Mouse (Mus musculus) urinary bladder, postnatal 4 days (tissue): ENCODE data around the gene Pagr1b.

Experiments used
- DNase-seq, 2 experiments: peaks; one replicate each; pipeline ENCODE4 v3.0.0; 2021 to 2022; ENCODE audit warnings: low spot score in 2 of 2

Pagr1b gene

DNA sequence TGATC, at the start of gene Pagr1b:
Pagr1b (minus strand) TSS at position 4 of the 5 bp plus-strand sequence.
- DNase-seq, result no peak

DNA sequence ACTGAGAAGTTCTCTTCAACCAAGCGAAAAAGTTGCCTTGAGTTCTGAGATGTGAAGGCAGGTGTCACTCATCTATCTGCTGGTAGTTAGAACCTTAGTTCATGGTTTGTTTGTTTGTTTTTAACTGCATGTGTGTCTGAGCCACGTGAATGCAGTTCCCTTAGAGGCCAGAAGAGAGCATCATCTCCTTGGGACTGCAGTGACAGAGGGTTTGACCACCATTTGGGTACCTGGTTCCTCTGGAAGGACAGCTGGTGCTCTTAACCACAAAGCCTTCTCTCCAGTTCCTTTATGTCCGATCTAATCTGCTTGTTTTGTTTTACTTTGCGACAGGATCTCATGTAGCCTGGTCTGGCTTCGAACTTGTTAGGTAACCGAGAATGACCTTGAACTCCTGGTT, 49.3 kb upstream of the Pagr1b start:
- no peak for DNase-seq

DNA sequence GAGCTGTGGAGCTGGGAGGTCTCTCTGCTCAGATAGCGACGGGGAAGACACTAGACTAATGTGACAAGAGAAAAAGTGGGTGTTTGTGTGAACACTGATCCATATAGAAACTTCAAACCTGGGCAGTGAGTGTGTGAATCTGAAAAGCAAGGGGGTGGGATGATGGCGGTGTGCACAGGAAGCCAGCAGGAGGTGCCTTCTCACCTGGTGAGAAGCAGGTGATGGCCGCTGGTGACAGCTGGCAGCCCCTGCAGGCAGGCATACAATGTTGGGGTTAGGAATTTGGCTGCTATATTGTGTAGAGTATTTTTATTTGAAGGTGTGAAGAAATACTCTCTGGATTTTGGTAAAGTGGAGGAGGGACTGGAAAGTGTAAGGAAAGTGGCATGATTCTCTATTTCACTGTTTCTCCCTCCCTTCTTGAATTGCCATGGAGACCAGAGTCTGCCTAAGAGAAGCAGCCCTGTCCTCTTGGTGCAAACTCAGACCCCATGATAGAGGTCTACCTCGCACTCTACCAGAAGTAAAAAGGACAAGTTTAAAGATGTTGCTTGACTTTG, 38.8 kb upstream of the Pagr1b start:
- no peak for DNase-seq

DNA sequence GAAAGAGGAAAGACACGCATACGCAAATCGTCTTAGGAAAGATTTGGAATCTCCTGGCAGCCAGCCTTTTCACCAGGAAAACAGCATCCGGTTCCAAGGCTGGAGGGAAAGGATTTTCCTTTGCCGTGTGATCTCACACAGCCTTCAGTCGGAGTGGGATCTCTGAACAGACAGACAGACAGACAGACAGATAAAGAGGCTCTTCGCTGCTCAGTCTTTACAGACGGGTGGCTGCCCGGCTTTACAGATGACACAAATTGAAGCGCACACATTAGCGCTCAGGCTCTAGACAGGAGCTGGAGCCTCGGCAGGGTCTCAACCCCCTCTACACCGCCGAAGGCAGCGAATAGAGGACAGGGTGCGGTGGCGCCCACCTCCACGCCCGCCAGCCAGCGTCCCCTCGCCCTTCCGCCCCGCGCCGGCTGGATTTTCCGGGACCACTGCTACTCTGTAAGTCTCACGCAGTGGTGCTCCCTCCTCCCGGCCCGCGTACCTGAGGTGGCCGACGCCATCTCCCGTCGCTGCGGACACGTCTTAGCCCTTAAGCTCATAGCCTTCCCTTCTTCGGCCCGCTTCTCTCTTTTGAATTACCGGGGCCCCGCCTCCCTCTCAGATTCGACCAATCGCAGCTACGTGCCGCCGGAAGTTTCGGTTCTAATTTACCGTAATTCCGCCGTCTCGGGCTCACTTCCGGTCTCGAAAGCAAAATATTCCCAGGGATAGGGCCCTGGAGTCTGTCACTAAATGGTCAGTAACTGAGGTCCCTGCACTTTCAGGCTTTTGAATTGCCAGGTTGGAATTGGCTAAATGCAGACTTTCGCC, 25.8 kb upstream of the Pagr1b start, which contains the start of gene Kif22:
Kif22 (minus strand) TSS at position 621 of the 822 bp plus-strand sequence.
- DNase-seq, result peak; percentile 84 to 90

DNA sequence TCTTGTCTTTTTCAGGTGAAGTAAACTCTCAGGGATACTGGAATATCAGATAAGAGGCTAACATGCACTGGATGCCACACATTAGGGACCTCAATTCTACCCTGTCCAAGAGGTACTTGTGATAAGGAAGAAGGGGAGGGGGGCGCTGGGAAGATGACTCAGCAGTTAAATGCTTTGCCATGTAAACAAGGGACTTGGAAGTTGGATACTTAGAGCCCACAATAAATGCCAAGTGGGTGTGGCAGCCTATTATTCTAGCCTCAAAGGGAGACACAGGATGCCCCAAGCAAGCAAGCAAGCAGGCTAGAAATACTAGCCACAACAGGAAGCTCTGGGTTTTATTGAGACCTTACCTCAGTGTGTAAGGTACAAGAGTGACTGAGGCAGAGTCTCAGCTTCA, 15.0 kb upstream of the Pagr1b start:
- no peak for DNase-seq

DNA sequence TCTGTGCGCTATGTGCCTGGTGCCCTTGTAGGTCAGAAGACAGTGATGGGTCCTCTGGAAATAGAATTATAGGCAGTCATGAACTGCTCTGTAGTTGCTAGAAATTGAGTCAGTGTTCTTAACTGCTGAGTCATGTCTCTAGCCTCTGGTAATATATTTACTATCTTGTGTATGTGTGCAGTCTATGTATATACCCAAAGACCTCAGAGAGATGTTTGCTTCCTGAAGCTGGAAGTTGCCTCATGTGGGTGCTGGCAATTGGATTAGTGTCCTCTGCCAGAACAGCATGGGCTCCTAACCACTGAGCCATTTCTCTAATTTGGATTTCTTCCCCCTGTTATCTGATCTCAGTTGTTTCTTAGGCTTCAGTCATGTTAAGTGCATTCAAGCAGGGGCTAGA, 13.9 kb upstream of the Pagr1b start:
- no peak for DNase-seq

DNA sequence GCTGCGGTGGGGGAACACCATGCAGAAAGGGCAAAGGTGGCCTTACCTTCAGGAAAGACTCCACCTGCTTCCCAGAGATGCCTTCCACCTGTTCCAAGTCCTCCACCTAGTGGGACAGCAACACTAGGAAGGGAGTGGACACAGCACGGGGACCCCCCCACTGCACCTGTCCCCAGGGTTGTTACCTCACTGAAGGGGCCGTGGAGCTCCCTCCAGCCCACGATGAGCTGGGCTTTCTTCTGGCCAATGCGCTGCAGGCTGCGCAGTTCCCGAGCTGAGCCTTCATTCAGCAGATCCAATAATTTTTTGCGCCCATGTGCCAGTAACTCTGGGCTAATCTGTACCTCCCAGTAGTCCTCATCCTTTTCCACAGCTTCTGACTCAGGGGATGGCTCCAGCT, 11.6 kb upstream of the Pagr1b start:
- no peak for DNase-seq

DNA sequence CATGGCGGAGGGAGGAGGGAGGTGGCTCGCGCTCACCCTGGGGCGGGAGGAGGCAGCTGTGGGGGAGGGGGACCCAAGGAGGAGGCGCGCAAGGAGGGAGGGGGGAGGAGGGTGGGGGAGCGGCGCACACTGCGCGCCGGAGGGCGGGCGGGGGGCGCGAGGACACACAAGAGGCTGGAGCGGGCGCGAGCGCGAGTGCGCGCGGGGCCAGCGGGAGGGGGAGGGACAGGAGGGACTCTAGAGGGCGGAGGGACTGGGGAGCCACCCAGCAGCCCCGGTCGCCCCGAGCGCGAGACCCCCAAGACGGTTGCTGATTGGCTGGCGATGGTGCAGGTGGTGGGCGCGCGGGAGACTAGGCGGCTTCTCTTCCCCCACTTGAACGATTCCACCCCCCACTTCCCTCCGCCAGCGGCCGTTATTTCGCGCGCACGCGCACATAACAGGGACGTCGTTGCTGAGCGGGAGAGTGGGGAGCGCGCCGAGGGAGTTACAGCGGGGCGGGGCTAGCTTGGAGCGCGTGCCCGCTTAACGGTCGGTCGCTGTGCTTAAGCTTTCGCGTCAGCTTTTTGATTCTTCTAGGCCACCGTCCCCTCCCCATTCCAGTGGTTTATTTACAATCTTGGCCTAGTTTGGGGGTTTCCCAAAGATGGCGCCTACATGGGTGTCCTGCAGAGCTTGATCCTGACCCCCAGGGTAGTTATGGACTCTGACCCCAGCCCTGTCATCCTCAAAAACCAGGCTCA, 10.9 kb upstream of the Pagr1b start, which contains the start of gene Maz:
Maz (minus strand) TSS at position 54 of the 743 bp plus-strand sequence.
- peak; percentile 99 to 100 for DNase-seq

DNA sequence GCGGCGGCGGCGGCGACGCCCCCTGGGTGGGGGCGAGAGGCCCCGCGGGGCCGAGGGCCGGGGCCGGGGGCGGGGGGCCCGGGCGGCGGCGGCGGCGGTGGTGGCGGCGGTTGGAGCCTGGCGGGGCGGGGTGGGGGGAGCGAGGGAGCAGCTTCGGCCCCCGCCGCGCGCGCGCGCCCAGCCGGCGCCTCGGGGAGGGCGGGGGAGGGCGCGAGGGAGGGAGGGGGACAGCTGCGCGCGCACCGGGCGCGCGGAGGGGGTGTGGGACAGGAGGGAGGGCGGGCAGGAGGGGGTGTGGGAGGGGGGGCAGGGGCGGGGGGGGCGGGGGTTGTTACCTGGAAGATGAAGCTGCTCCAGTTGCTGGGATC, 10.3 kb upstream of the Pagr1b start:
- DNase-seq, result no peak

DNA sequence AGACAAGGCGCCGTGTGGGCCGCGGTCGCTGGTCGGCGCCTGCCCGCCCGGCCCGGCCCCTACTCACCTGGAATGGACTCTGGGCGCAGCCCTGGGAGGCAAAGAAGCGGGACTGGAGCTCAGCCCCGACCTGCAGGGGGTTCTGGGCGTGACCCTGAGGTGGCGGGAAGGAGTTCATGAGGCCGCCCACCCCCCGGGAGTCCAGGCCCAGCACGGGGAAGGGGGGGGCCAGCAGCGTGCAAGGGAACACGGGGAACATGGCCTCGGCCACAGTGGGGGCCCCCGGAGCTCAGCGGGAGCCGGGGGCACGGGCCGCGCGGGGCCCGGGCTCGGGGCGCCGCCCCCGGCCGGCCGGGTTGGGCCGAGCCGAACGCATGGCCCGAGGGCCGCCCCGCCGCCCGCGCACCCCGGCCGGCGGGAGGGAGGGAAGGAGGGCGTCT, 9.9 kb upstream of the Pagr1b start:
- DNase-seq, result peak; percentile 71 to 72

DNA sequence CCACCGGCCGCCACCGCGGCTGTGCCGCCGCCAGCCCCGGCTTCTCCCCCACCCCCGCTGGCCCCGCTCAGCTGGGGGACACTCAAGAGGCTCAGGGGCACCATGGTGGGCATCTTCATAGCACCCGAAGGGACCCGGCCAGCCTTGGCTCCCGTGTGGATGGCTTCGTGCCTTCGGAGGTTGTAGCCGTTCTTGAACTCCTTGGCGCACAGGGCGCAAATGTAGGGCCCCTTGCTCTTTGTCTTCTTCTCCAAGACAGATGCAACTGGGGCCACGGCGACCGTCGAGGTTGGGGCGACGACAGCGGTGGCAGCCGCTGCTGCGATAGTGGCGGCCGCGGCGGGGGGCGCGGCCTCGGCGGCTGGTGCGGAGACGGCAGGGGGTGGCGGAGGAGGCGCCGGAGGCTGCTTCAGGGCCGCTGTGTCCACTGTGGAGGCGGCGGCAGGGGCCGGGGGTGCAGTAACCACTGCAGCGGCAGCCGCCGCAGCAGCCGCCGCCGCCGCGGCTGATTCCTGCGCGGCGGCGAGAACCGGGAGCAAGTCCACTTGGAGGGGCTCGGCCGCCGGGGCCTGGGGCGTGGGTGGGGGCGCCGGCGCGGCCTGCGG, 9.4 kb upstream of the Pagr1b start:
- DNase-seq, result peak in 1 of 2 experiments; percentile 55

DNA sequence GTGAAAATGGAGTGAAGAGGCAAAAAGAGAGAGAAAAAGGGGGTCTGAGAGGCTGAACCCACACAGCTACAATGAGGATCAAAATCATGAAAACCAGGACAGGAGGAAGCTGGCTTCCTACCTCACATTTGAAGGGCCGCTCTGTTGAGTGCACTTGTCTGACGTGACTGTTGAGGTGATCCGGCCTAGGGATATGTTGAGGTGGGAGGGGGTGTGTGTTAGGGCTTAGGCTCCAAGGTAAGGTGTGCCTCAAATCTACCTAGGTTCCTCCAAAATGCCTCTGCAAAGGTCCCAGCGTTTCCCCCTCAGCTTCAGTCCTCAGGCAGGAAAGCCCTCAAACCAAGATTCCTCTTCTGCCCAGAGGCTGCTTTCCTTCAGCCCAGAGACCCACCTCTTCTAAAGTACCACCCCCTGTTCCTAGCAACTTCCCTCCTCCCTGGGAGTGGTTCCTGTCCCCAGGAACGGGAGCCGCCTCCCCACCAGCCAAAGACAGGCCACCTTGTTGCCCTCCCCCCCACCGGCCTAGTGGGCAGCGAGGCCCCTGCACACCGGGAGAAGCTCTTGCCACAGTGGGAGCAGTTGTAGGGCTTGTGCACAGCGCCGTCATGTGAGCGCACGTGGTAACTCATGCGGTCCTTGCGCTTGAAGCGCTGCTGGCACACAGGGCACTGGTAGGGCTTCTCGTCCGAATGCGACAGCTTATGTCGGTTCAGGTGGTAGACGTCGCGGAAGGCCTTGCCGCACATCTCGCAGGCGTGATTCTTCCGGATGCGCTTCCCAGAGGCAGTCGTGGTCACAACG, 8.7 kb upstream of the Pagr1b start:
- DNase-seq, result peak in 1 of 2 experiments; percentile 73

DNA sequence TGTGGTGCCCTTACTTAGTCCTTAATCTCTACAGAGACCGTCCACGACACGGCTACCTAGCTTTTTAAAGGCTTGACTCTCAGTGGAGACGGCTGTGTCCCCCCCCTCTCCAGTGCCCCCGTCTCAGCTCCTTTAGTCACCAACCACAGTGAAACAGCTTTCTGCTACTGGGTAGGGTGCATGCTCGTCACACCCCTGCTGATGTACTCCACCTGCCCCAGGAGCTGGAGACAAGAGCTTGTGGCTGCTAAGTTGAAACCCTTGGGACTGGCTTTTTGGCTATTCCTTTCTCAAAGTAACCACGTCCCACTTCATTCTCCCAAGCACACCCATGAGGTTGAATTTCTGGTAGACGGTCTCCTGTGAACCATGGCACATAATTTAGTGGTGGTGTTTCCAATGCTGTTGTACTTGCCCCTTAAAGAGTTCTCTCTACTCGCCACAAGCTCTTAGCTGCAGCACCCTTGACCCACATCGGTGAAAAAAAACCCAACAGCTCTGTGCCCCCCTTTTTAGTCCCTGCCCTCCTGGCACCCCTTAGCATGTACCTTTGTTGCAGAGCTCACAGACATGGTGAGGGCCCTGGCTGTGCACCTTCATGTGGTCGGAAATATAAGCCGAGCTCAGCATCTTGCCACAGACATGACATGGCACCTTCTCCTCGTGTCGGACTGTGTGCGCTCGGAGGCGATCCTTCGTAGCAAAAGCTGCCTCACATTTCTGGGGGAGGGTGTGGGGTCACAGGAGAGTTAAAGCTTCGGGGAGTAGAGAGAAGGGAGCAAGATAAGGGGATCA, 7.8 kb upstream of the Pagr1b start:
- no peak for DNase-seq

DNA sequence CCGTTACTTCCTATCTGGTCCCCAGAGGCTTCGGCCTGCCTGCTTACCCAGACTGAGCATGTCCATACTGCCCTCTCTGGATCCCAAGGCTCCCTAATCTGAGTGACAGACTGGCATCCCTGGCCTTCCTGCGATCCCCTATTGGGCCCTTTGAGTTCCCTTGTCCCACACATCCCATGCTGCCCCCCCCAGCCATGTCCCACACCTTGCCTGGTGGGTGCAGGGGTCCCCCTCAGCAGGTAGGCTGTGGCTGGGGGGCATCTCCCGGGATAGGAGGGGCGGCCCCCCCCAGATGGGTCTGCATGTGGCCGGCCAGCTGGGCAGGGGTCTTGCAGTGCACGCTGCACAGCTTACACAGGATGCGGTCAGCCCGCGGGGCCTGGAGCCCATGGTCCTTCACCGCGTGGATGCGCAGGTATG, 7.0 kb upstream of the Pagr1b start:
- DNase-seq, result no peak

DNA sequence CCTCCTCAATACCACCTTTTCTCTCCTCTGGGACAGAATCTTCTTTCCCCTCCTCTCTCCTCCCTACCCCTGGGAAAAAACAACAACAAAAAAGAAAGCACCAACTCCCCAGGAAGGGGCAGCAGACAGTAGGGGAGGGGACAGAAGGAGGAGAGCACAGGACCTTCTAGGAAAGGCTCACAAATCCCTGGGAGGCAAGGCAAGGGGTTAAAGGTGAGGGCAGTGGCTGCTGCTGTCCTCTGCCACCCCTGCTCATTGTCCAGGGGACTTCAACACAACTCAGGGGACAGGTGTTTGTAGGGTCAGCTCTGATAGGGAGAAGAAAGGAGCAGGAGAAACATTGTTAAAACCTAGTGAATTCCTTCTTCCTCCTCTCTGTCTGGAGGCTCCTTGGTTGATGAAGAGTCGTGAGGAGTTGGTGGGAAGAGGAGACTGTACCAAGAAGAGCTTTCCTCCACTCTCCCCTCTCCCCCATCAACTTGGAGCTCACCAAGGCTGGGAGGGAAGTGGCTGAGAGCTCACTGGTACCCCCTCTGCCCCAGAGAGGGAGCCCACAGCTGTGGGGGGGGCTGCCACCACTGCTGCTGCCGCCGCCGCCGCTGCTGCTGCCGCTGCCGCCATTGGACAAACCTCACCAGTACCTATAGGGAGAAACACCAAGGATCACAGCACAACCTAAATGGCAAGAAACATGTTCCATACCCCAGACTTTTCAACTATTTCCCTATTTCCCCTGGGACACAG, 6.4 kb upstream of the Pagr1b start:
- no peak for DNase-seq

DNA sequence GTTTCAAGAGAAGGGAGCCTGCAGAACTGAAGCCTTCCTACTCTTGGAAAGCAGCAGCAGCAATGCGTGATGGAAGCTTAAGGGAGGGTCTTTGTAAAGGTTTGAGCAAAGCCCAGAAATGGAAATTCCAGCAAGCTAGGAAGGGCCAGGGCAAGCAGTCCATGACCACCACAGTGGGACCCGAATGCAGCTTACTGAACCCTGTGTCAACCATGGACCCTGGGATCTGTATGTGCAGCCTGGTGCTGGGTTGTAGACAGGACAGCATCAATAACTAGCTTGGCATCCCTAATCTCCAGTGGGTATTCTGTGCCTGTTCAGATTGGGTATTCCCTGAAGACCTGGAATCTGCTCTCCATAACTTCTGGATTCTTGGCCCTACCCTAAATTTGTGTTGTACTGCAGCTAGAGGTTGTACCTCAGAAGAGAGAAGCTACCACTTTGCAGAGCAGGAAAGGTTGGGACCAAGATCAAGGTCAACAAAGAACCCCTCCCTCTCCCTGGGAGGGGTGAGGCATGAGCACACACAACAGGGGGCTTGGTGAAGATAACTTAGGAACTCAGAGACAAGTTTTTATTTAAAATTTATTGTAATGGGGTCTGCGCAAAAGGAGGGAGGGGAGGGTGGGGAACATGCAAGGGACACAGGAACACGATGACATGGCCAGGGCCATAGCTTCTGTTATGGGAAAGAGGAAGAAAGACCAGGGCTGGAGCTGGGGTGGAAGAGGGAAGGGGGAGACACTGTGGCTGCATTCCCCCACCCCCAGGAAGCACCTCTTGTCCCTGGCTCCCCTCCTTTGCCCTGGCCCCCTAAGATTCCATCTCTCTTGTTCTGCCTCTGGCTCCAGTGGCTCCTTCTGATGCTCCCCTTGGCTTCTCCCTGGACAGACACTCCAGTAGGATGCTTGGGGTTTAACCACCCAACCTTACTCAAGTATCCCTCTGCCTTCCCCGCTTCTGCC, 5.6 kb upstream of the Pagr1b start:
- no peak for DNase-seq

DNA sequence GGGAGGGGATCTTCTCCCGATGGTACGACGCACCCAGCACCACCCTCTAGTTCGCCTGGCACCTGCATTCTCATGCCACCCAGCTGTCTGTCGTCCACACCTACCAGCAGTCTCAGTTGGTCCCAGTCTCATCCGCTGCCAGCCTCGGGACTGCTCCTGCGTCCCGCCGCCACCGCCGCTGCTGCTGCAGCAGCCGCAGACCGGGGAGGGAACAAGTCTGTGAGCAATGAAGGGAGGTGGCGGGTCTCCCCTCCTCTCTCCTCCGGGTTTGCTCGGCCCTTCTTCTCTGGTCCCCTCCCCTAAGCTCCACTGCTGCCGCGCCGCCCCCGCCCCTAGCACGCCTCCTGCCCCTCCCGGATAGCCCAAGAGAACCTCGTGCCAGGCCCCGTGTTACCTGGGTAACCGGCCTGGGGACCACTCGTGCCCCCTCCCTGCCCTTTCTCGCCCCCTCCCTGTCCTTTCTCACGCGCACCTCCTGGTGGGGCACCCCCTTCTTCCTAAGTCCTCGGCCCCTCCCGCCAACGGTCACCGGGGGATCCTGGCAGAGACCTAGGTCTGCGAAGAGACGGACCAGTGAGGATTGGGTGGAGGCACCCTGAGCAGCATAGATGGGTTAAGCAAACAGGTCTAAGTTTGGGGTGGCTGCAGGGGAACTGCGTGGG, 4.7 kb upstream of the Pagr1b start, which contains the start of the genes Gm42742 and Prrt2:
Gm42742 (minus strand) TSS at position 197 of the 662 bp plus-strand sequence.
Prrt2 (minus strand) TSS at position 311 of the 662 bp plus-strand sequence.
- DNase-seq, result peak in 1 of 2 experiments; percentile 61

DNA sequence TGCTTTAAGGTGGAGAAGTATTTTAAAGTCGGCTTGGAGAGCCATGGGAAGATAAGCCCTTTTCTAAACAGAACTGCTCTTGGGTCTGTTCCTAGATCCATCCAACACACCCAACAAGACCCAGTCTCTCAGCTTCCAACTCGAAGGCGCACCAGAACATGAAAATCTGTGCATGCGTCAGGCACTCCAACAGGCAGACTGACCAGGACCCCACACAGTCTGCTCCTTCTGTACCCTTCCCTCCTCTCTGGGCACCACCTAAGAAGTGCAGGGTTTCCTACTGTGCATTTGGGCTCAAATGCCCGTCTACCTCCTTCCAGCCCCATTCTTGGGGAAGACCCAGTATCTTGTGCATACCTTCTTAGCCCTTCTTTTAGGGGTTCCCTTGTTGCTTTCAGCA, 4.2 kb upstream of the Pagr1b start:
- DNase-seq, result no peak

DNA sequence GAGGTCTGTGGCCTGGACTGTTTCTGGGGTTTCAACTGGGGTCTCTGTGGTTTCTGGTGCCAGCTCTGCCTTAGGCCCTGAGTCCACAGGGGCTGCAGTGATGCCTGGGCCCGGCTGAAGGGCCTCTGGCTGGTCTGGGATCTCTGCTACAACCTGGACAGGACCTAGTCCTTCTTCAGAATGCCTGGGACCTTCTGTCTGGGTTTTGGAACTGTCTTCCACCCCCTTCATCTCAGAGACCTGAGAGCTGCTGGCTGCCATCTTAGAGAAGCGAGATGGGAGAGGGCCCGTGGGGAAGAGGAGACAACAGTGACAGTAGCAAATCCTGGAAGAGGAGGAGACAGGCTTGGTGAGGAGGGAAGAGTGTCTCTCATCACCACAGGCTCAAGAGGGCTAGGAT, 3.7 kb upstream of the Pagr1b start:
- DNase-seq, result no peak
